Mouse (Mus musculus) lung, postnatal 0 days (tissue): ENCODE results near the gene Erc2.

ENCODE experiments used
- CTCF ChIP-seq: IDR thresholded peaks from 2 replicates; pipeline ENCODE4 v1.5.1; 2016; ENCODE audit warnings: antibody characterized with exemption, mild to moderate bottlenecking
- EP300 ChIP-seq: IDR thresholded peaks from 2 replicates; pipeline ENCODE4 v1.6.1; 2016; ENCODE audit warnings: antibody characterized with exemption, mild to moderate bottlenecking, control low read depth

- no peak for TF ChIP-seq EP300
- TF ChIP-seq CTCF = no peak
These were observed 777.7 kb downstream of the Erc2 start for GRCm38 (mm10) chr14:28399897-28400296.
